Mouse (Mus musculus): ENCODE measurements around the gene Cers6.

GRCm38 (mm10) chr2:69128921-69129395 lies 267.7 kb downstream of the Cers6 start:
- TF ChIP-seq CTCF (IDR thresholded peaks at IDR 0.05; ENCODE audit: control insufficient read depth, insufficient read depth, insufficient replicate concordance, low read depth, low read length) = no peak
- no peak for TF ChIP-seq POLR2A (IDR thresholded peaks at IDR 0.05; ENCODE audit: control insufficient read depth, low read depth, low read length)
